Mouse (Mus musculus) forebrain, embryonic 11.5 days (tissue): Measurements from ENCODE around the gene Drd2. TPM values are rescaled to one million over a fixed set of nuclear protein-coding genes. Genes with fewer than 3 reads are reported as not detected.
A peak's percentile ranks its signal among the peaks of the same experiment; 100 is the strongest.

ENCODE experiments used
- ATAC-seq: fragments of 200-750 bp; cut with Nextera tagmentation; replicated peaks from 2 replicates; pipeline ENCODE4 v1.8.0; 2017; ENCODE audit warnings: moderate TSS enrichment; ENCODE audit not compliant: low FRiP score
- DNase-seq: peaks from one replicate; pipeline ENCODE4 v3.0.0-alpha.2; 2017; ENCODE audit warnings: low spot score
- H3K27ac ChIP-seq: fragments of 300-500 bp; sonication (generic); 2 replicates; pipeline ENCODE4 v1.5.1; 2014; ENCODE audit warnings: low read depth, low read length
- H3K27me3 ChIP-seq: fragments of 300-500 bp; sonication (generic); 2 replicates; pipeline ENCODE4 v1.6.1; 2014; ENCODE audit warnings: mild to moderate bottlenecking, low read length, mixed read lengths; ENCODE audit not compliant: control insufficient read depth, insufficient read depth
- H3K36me3 ChIP-seq: fragments of 300-500 bp; sonication (generic); 2 replicates; pipeline ENCODE4 v1.6.1; 2014; ENCODE audit warnings: mild to moderate bottlenecking, low read length, moderate library complexity, mixed read lengths; ENCODE audit not compliant: control insufficient read depth, insufficient read depth
- H3K4me1 ChIP-seq: fragments of 300-500 bp; sonication (generic); replicated peaks from 2 replicates; pipeline ENCODE4 v1.6.1; 2014; ENCODE audit warnings: low read length, mixed read lengths; ENCODE audit not compliant: control insufficient read depth, insufficient read depth
- H3K4me2 ChIP-seq: fragments of 300-500 bp; sonication (generic); 2 replicates; pipeline ENCODE4 v1.6.1; 2014; ENCODE audit warnings: low read depth, mild to moderate bottlenecking, low read length, moderate library complexity, mixed read lengths; ENCODE audit not compliant: severe bottlenecking
- H3K4me3 ChIP-seq: fragments of 300-500 bp; sonication (generic); 2 replicates; pipeline ENCODE4 v1.5.1; 2014; ENCODE audit warnings: low read depth, low read length
- H3K9ac ChIP-seq: fragments of 300-500 bp; sonication (generic); 2 replicates; pipeline ENCODE4 v1.6.1; 2014; ENCODE audit warnings: low read length
- H3K9me3 ChIP-seq: fragments of 300-500 bp; sonication (generic); 2 replicates; pipeline ENCODE4 v1.6.1; 2016; ENCODE audit warnings: low read length, mixed read lengths; ENCODE audit not compliant: control insufficient read depth
- WGBS: fragments of 180-500 bp; shearing (Covaris S2); extraction: QIAGEN DNeasy Blood & Tissue Kit; methylation state at CpG from one replicate; pipeline ENCODE4 v1.1.7; 2014; 5-methylcytosine and 5-hydroxymethylcytosine counted together
- polyA plus RNA-seq: library from polyadenylated mRNA; unstranded; fragments of >200 nt; fragmentation: Nextera tagmentation; extraction: Ambion mirVana; gene quantifications from 2 replicates; pipeline ENCODE4 v1.2.1, GENCODE M21; 2014

Drd2 gene
- polyA plus RNA-seq = 0.24 and 0.57 TPM in 2 replicates

- H3K9ac ChIP-seq = no peak within 1 kb of the TSS; the same call in 1 of the 2 replicates
- peaks cover 8% of the 10 kb centered on the region; the same call in 1 of the 2 replicates for H3K4me1 ChIP-seq
- H3K36me3 ChIP-seq = no peaks in the 10 kb centered on the region
- peak; percentile 84 for DNase-seq
- H3K4me3 ChIP-seq = peak within 1 kb of the TSS; percentile 42
- no peak within 1 kb of the TSS for H3K27ac ChIP-seq
- peak within 1 kb of the TSS; percentile 77 for H3K4me2 ChIP-seq
- peaks cover 26% of the 10 kb centered on the region for H3K27me3 ChIP-seq
- peak; percentile 83 for ATAC-seq
- WGBS = under 1% methylated on average over 66 of the region's 84 CpGs
- H3K9me3 ChIP-seq = no peaks in the 10 kb centered on the region
These were observed at the start of gene Drd2 for GRCm38 (mm10) chr9:49340136-49341043. Gene Drd2, plus strand, starts transcription at chr9:49340627.

- H3K4me3 ChIP-seq = no peak overlapping the region
- DNase-seq (no peak), ATAC-seq (no peak)
- H3K4me1 ChIP-seq = no peaks in the 10 kb centered on the region
- no peak overlapping the region for H3K9ac ChIP-seq
- no peak overlapping the region for H3K4me2 ChIP-seq
- no peak overlapping the region for H3K27ac ChIP-seq
- H3K36me3 ChIP-seq = no peaks in the 10 kb centered on the region
- no peaks in the 10 kb centered on the region for H3K27me3 ChIP-seq
- no peaks in the 10 kb centered on the region for H3K9me3 ChIP-seq
- 70% methylated on average over 1 of the region's 1 CpGs for WGBS
These were observed 45.3 kb upstream of the Drd2 start for GRCm38 (mm10) chr9:49295101-49295500.

GRCm38 (mm10) chr9:49307576-49307975 is 32.9 kb upstream of the Drd2 start:
- H3K36me3 ChIP-seq = no peaks in the 10 kb centered on the region
- H3K4me2 ChIP-seq = no peak overlapping the region
- WGBS = 82% methylated on average over 3 of the region's 3 CpGs
- H3K4me1 ChIP-seq = no peaks in the 10 kb centered on the region
- H3K9ac ChIP-seq = no peak overlapping the region
- H3K4me3 ChIP-seq = no peak overlapping the region
- H3K27me3 ChIP-seq = no peaks in the 10 kb centered on the region
- no peaks in the 10 kb centered on the region for H3K9me3 ChIP-seq
- no peak overlapping the region for H3K27ac ChIP-seq
- no peak for DNase-seq
- no peak for ATAC-seq

DNA sequence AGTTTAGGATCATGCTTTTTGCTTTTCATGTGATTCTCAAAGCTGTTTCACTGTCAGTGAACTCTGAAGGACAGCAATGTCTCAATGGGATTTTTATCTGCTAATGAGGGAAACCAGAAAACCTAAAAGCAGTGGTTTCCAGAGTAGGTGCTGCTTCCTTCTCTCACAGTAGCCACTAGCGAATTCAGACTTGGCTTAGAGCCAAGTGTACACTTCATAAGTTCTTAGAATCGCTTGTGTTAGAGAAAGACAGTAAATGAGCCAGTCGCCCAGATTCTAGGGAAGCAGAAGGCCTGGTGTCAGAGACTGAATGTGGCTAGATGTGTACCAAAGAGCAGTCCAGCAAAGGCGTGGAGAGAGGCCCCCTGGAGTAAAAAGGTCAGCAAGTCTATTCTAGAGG is 29.6 kb upstream of the Drd2 start:
- WGBS = 84% methylated on average over 4 of the region's 4 CpGs
- H3K9ac ChIP-seq = no peak overlapping the region

GRCm38 (mm10) chr9:49318638-49319037 is 21.8 kb upstream of the Drd2 start:
- H3K9ac ChIP-seq = no peak overlapping the region
- H3K9me3 ChIP-seq = no peaks in the 10 kb centered on the region
- H3K36me3 ChIP-seq = no peaks in the 10 kb centered on the region
- ATAC-seq (no peak), DNase-seq (no peak)
- H3K27me3 ChIP-seq = no peaks in the 10 kb centered on the region
- H3K4me1 ChIP-seq = no peaks in the 10 kb centered on the region
- H3K27ac ChIP-seq = no peak overlapping the region
- no peak overlapping the region for H3K4me2 ChIP-seq
- H3K4me3 ChIP-seq = no peak overlapping the region

More for the DNA sequence above, 29.6 kb upstream of the Drd2 start:
- ATAC-seq (no peak), DNase-seq (no peak)
- Histone ChIP-seq H3K27ac (no peak overlapping the region), H3K9me3 (no peaks in the 10 kb centered on the region), H3K4me2 (no peak overlapping the region), H3K27me3 (no peaks in the 10 kb centered on the region), H3K36me3 (no peaks in the 10 kb centered on the region), H3K4me1 (no peaks in the 10 kb centered on the region), H3K4me3 (no peak overlapping the region)

GRCm38 (mm10) chr9:49341044-49341365 is 578 bp downstream of the Drd2 start:
- H3K9me3 ChIP-seq = no peaks in the 10 kb centered on the region
- peak; percentile 77 for DNase-seq
- H3K27ac ChIP-seq = no peak overlapping the region
- no peaks in the 10 kb centered on the region for H3K36me3 ChIP-seq
- WGBS = 1% methylated on average over 10 of the region's 10 CpGs
- peak overlapping the region; percentile 77 for H3K4me2 ChIP-seq
- H3K4me3 ChIP-seq = peak overlapping the region; percentile 42; the same call in 1 of the 2 replicates
- H3K9ac ChIP-seq = no peak overlapping the region
- ATAC-seq = no peak
- H3K27me3 ChIP-seq = peaks cover 26% of the 10 kb centered on the region
- peaks cover 8% of the 10 kb centered on the region; the same call in 1 of the 2 replicates for H3K4me1 ChIP-seq

DNA sequence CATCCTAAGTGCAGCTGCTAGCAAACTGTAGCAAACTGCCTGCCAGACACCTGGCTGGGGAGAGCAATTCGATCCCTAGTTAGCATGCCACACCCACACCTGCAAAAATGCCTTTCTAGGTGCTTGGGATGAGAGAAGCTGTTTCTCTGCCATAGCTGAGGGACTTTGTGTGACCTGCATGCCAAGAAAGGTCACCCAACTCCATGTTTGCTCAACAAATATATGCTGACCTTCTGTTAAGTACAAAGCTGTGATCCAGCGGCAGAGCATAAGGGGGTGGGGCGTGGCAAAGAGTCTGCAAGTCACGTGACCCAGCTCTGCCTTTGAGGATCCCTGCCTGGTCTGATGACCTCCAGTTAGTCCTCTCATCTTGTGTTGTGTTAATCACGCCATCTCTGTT is 25.3 kb downstream of the Drd2 start:
- ATAC-seq (no peak), DNase-seq (no peak)
- H3K4me3 ChIP-seq = no peak overlapping the region
- no peaks in the 10 kb centered on the region for H3K36me3 ChIP-seq
- no peak overlapping the region for H3K4me2 ChIP-seq
- no peak overlapping the region for H3K9ac ChIP-seq
- 26% methylated on average over 5 of the region's 5 CpGs for WGBS
- no peaks in the 10 kb centered on the region for H3K9me3 ChIP-seq
- no peaks in the 10 kb centered on the region for H3K27me3 ChIP-seq
- H3K27ac ChIP-seq = no peak overlapping the region
- no peaks in the 10 kb centered on the region for H3K4me1 ChIP-seq

GRCm38 (mm10) chr9:49373946-49374345 is 33.5 kb downstream of the Drd2 start:
- WGBS = 88% methylated on average over 2 of the region's 2 CpGs
- no peak overlapping the region for H3K27ac ChIP-seq
- H3K4me2 ChIP-seq = no peak overlapping the region

GRCm38 (mm10) chr9:49379962-49380361 is 39.5 kb downstream of the Drd2 start:
- Histone ChIP-seq H3K36me3 (no peaks in the 10 kb centered on the region), H3K4me2 (no peak overlapping the region), H3K27ac (no peak overlapping the region), H3K9me3 (no peaks in the 10 kb centered on the region), H3K9ac (no peak overlapping the region), H3K4me1 (no peaks in the 10 kb centered on the region), H3K27me3 (no peaks in the 10 kb centered on the region), H3K4me3 (no peak overlapping the region)
- 95% methylated on average over 4 of the region's 4 CpGs for WGBS
- DNase-seq (no peak), ATAC-seq (no peak)

More at GRCm38 (mm10) chr9:49373946-49374345, 33.5 kb downstream of the Drd2 start:
- no peak for DNase-seq
- no peaks in the 10 kb centered on the region for H3K36me3 ChIP-seq
- H3K9ac ChIP-seq = no peak overlapping the region
- H3K4me1 ChIP-seq = no peaks in the 10 kb centered on the region
- H3K27me3 ChIP-seq = no peaks in the 10 kb centered on the region
- no peak for ATAC-seq
- H3K9me3 ChIP-seq = no peaks in the 10 kb centered on the region
- H3K4me3 ChIP-seq = no peak overlapping the region
